Mouse (Mus musculus) limb, embryonic 14.5 days (tissue): ENCODE data around the gene Sf3b6. TPM values are rescaled to one million over a fixed set of nuclear protein-coding genes. Genes with fewer than 3 reads are reported as not detected.
"Not testable (repeated sequence)": the region's sequence is repeated elsewhere in the genome, so short reads cannot be mapped to it uniquely, and the experiment has no call there.

Source experiments
- ATAC-seq: fragments of 200-750 bp; cut with Nextera tagmentation; 2 replicates; pipeline ENCODE4 v1.8.0; 2017; ENCODE audit warnings: low read depth, moderate number of reproducible peaks, moderate TSS enrichment; ENCODE audit not compliant: low FRiP score
- DNase-seq: peaks from one replicate; pipeline ENCODE4 v3.0.0-alpha.2; 2015; ENCODE audit warnings: low spot score
- H3K27ac ChIP-seq: fragments of 300-500 bp; sonication (generic); replicated peaks from 2 replicates; pipeline ENCODE4 v1.5.1; 2014; ENCODE audit warnings: low read depth, mild to moderate bottlenecking, low read length, moderate library complexity, mixed read lengths
- H3K27me3 ChIP-seq: fragments of 300-500 bp; sonication (generic); 2 replicates; pipeline ENCODE4 v1.6.1; 2014; ENCODE audit warnings: low read length, mixed read lengths; ENCODE audit not compliant: control insufficient read depth, insufficient read depth
- H3K36me3 ChIP-seq: fragments of 300-500 bp; sonication (generic); 2 replicates; pipeline ENCODE4 v1.6.1; 2014; ENCODE audit warnings: mild to moderate bottlenecking, low read length, moderate library complexity, mixed read lengths; ENCODE audit not compliant: control insufficient read depth, insufficient read depth
- H3K4me1 ChIP-seq: fragments of 300-500 bp; sonication (generic); 2 replicates; pipeline ENCODE4 v1.6.1; 2014; ENCODE audit warnings: antibody characterized with exemption, low read length, mixed read lengths; ENCODE audit not compliant: control insufficient read depth, insufficient read depth
- H3K4me2 ChIP-seq: fragments of 300-500 bp; sonication (generic); replicated peaks from 2 replicates; pipeline ENCODE4 v1.6.1; 2014; ENCODE audit warnings: low read depth, mild to moderate bottlenecking, low read length, moderate library complexity; ENCODE audit not compliant: severe bottlenecking
- H3K4me3 ChIP-seq: fragments of 300-500 bp; sonication (generic); replicated peaks from 2 replicates; pipeline ENCODE4 v1.5.1; 2014; ENCODE audit warnings: low read length
- H3K9ac ChIP-seq: fragments of 300-500 bp; sonication (generic); 2 replicates; pipeline ENCODE4 v1.6.1; 2014; ENCODE audit warnings: mild to moderate bottlenecking, low read depth, low read length, moderate library complexity; ENCODE audit not compliant: severe bottlenecking
- H3K9me3 ChIP-seq: fragments of 300-500 bp; sonication (generic); 2 replicates; pipeline ENCODE4 v1.6.1; 2016; ENCODE audit warnings: low read length; ENCODE audit not compliant: control insufficient read depth
- POLR2A ChIP-seq: fragments of 200-500 bp; IDR thresholded peaks from 2 replicates; pipeline ENCODE4 v1.8.0; 2012; ENCODE audit warnings: inconsistent platforms, mild to moderate bottlenecking, moderate library complexity, borderline replicate concordance; ENCODE audit not compliant: insufficient read depth, insufficient read length; ENCODE audit errors: extremely low read depth
- WGBS: fragments of 180-500 bp; shearing (Covaris S2); extraction: QIAGEN DNeasy Blood & Tissue Kit; methylation state at CpG from one replicate; pipeline ENCODE4 v1.1.7; 2014; 5-methylcytosine and 5-hydroxymethylcytosine counted together
- polyA plus RNA-seq, 2 experiments: library from polyadenylated mRNA; depleted of rRNA in 1 of 2; stranded (reverse) in 1 of 2; unstranded in 1 of 2; fragments of >200 nt; fragmentation: Nextera tagmentation in 1 of 2; extraction: Ambion mirVana in 1 of 2; gene quantifications; 2 replicates each; pipeline versions ENCODE4 v1.2.1 to v1.2.3; 2012 to 2014

Gene Sf3b6
- polyA plus RNA-seq, 2 experiments, result 179 to 307 TPM

- Histone ChIP-seq H3K4me3 (no peak overlapping the region), H3K9ac (no peak overlapping the region), H3K27me3 (no peaks in the 10 kb centered on the region), H3K36me3 (no peaks in the 10 kb centered on the region), H3K4me1 (no peaks in the 10 kb centered on the region), H3K4me2 (no peak overlapping the region), H3K9me3 (no peaks in the 10 kb centered on the region), H3K27ac (no peak overlapping the region)
- DNase-seq (no peak), ATAC-seq (no peak)
- no peak for TF ChIP-seq POLR2A
- 82% methylated on average over 1 of the region's 1 CpGs for WGBS
Observed at GRCm38 (mm10) chr12:4793718-4794117, 23.6 kb upstream of the Sf3b6 start.

GRCm38 (mm10) chr12:4797471-4797870 lies 19.9 kb upstream of the Sf3b6 start:
- DNase-seq, H3K4me3 ChIP-seq, H3K27ac ChIP-seq, H3K4me1 ChIP-seq, H3K36me3 ChIP-seq, ATAC-seq, H3K9ac ChIP-seq, H3K27me3 ChIP-seq, H3K4me2 ChIP-seq, H3K9me3 ChIP-seq: not testable (repeated sequence)
- 61% methylated on average over 6 of the region's 6 CpGs for WGBS

GRCm38 (mm10) chr12:4811036-4811435 lies 6.3 kb upstream of the Sf3b6 start:
- H3K27ac ChIP-seq, result no peak overlapping the region
- no peaks in the 10 kb centered on the region for H3K9me3 ChIP-seq
- H3K4me1 ChIP-seq, result no peaks in the 10 kb centered on the region
- 79% methylated on average over 4 of the region's 4 CpGs for WGBS
- no peaks in the 10 kb centered on the region for H3K27me3 ChIP-seq
- DNase-seq, result no peak
- no peak overlapping the region for H3K9ac ChIP-seq
- no peak for TF ChIP-seq POLR2A
- no peak for ATAC-seq
- H3K36me3 ChIP-seq, result no peaks in the 10 kb centered on the region
- H3K4me2 ChIP-seq, result no peak overlapping the region
- H3K4me3 ChIP-seq, result no peak overlapping the region

- no peak overlapping the region for H3K4me2 ChIP-seq
- DNase-seq, result no peak
- no peak for TF ChIP-seq POLR2A
- no peaks in the 10 kb centered on the region for H3K36me3 ChIP-seq
- no peak overlapping the region for H3K27ac ChIP-seq
- H3K4me1 ChIP-seq, result peaks cover 5% of the 10 kb centered on the region
- H3K9me3 ChIP-seq, result no peaks in the 10 kb centered on the region
- no peak overlapping the region for H3K9ac ChIP-seq
- no peak overlapping the region for H3K4me3 ChIP-seq
- H3K27me3 ChIP-seq, result no peaks in the 10 kb centered on the region
- 61% methylated on average over 3 of the region's 3 CpGs for WGBS
- ATAC-seq, result no peak
Observed at GRCm38 (mm10) chr12:4811705-4812104, 5.6 kb upstream of the Sf3b6 start.

GRCm38 (mm10) chr12:4813636-4814035 lies 3.7 kb upstream of the Sf3b6 start:
- DNase-seq, result peak; percentile 60
- H3K4me1 ChIP-seq, result peaks cover 14% of the 10 kb centered on the region
- no peak overlapping the region for H3K4me3 ChIP-seq
- no peak for ATAC-seq
- WGBS, result 63% methylated on average over 4 of the region's 4 CpGs
- TF ChIP-seq POLR2A, result no peak
- no peak overlapping the region for H3K27ac ChIP-seq
- no peak overlapping the region for H3K9ac ChIP-seq
- no peak overlapping the region for H3K4me2 ChIP-seq
- H3K36me3 ChIP-seq, result no peaks in the 10 kb centered on the region
- H3K27me3 ChIP-seq, result no peaks in the 10 kb centered on the region
- H3K9me3 ChIP-seq, result no peaks in the 10 kb centered on the region
